Mouse (Mus musculus) cerebellum, adult (tissue): ENCODE data around the gene Ugt2b35.
"Not testable (repeated sequence)": the region's sequence is repeated elsewhere in the genome, so short reads cannot be mapped to it uniquely, and the experiment has no call there.

Experiments used
- ATAC-seq: cut with Nextera tagmentation; 2 replicates; pipeline ENCODE4 v1.9.2; 2017; ENCODE audit warnings: mild to moderate bottlenecking, moderate library complexity, mixed read lengths; ENCODE audit not compliant: insufficient number of reproducible peaks, low FRiP score, low TSS enrichment

The Ugt2b35 gene

DNA sequence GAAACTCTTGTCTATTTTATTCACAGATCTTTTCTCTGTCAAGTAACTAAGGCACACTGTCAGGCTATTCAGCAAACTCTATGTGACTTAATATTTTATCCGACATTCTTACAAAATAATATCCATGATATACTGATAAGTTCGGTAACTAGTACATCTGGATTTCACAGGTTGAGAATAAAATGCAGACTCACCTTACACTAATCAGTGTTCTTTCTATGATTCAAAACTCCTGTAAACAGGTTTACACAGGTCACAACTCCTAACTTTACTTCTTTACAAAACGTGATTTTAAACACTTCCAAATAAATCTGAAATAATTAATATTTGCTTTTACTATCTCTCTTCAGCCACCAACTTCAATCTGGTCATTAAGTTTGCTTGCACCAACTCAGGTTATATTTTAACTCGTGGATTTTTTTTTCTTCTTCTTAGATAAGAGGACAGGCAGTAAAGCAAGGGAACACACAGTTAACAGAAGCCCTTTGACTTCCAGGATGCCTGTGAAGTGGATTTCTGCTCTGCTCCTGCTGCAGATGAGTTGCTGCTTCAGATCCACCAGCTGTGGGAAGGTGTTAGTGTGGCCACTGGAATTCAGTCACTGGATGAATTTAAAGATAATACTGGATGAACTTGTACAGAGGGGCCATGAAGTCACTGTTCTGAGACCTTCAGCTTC, at the start of gene Ugt2b35:
Gene Ugt2b35, plus strand, starts transcription at position 466 of the 679 bp plus-strand sequence.
- ATAC-seq: no peak

GRCm38 (mm10) chr5:86960504-86960903, 40.2 kb upstream of the Ugt2b35 start:
- no peak for ATAC-seq

GRCm38 (mm10) chr5:86961587-86962358, 38.9 kb upstream of the Ugt2b35 start:
- no peak for ATAC-seq

GRCm38 (mm10) chr5:86962849-86963248, 37.8 kb upstream of the Ugt2b35 start:
- not testable (repeated sequence) for ATAC-seq

DNA sequence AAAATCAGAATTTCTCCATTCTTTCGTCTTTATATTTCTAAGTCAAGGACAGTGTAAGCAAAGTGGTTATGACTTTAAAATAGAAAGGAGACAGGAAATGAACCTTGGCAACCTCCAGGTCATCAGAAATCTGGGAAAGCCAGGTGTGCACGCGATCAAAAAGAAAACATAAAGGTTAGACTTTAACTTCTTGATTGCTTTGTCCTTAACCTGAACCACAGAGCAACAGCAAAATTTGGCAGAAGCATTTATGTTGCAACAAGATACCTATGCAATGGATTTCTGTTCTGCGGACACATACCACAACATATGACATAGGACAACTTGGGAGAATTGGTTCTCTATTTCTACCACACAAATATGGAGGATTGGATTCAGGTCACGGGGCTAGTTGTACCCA, 33.4 kb upstream of the Ugt2b35 start:
- ATAC-seq: not testable (repeated sequence)

GRCm38 (mm10) chr5:87004735-87005134, 4.1 kb downstream of the Ugt2b35 start:
- no peak for ATAC-seq

DNA sequence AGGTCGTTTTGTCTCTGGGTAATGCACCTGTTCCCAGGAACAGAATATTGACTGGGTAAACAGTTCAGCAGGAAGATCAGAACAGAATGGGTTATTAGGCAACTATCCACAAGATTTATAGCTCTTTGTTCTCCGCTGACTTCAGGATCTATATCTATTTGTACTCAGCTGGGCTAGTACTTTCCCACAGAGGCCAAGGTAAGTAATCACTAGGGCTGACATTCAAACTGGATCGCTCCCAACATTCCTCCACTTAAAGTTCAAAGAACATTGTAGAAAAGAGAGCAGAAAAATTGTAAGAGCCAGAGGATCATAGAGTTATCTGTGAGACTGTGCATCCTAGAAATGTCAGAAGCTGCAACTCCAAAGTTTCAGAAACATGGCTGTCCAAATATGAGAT, 14.8 kb downstream of the Ugt2b35 start:
- no peak for ATAC-seq

- no peak for ATAC-seq
Observed at GRCm38 (mm10) chr5:87027359-87027758, 26.7 kb downstream of the Ugt2b35 start.

DNA sequence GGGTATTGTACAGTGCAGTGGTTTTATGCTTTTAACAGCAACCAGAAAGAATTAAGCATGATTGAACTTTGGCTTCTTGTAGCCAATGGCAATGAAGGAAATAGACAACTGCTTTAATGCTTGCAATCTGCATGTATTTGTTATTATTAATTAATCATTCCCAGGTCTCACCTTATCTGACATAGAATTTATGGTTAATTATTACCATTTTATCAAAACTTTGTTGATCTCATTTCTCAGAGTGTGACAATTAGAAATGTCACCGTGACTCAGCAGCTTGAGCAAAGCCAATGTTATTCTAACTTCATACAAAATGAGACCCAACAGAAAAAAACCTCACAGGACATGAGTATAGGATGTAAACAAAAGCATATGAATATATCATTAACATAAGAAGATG, 30.0 kb downstream of the Ugt2b35 start:
- no peak for ATAC-seq
